Mouse (Mus musculus): ENCODE measurements around the gene Kcnn3. TPM values are rescaled to one million over a fixed set of nuclear protein-coding genes. Genes with fewer than 3 reads are reported as not detected.
A peak's percentile ranks its signal among the peaks of the same experiment; 100 is the strongest.

Gene Kcnn3
- polyA plus RNA-seq, 1 experiment from 2014 or later: 9.9 TPM

DNA sequence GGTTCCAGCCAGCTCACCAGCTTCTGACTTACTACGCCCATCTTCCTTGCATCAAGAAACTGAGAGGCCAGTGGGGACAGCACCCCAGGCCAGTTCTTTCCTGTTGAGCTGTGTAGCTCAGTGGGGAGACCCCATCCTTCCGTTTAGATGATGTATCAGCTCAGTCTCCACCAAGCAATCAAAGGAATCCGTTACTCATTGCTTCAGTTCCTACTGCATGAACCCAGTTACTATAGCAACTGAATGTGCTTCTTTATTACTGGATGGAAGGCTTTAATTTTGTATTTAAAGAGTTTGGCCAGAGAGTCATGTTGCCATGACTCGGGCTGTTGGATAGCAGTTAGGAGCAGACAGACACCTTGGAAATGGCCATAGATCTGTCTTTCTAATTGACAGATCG, 85.3 kb downstream of the Kcnn3 start:
- Histone ChIP-seq H3K4me1 (ENCODE audit: control insufficient read depth, insufficient read depth, low read length) (peaks cover 13% of the 10 kb centered on the region), H3K36me3 (ENCODE audit: control insufficient read depth, insufficient read depth, low read length) (no peaks in the 10 kb centered on the region), H3K9ac (replicated peaks; ENCODE audit: low read depth, low read length) (no peak overlapping the region), H3K27ac (ENCODE audit: low read depth, low read length) (no peak overlapping the region), H3K4me3 (ENCODE audit: low read depth, low read length) (no peak overlapping the region), H3K27me3 (ENCODE audit: control insufficient read depth, insufficient read depth, low read length) (no peaks in the 10 kb centered on the region), H3K9me3 (ENCODE audit: control insufficient read depth, low read length) (no peaks in the 10 kb centered on the region), H3K4me2 (ENCODE audit: low read depth, low read length) (no peak overlapping the region)
- 47% methylated on average over 5 of the region's 5 CpGs for WGBS
- peak; percentile 57; the same call in 1 of the 2 replicates for ATAC-seq (ENCODE audit: low read depth)

DNA sequence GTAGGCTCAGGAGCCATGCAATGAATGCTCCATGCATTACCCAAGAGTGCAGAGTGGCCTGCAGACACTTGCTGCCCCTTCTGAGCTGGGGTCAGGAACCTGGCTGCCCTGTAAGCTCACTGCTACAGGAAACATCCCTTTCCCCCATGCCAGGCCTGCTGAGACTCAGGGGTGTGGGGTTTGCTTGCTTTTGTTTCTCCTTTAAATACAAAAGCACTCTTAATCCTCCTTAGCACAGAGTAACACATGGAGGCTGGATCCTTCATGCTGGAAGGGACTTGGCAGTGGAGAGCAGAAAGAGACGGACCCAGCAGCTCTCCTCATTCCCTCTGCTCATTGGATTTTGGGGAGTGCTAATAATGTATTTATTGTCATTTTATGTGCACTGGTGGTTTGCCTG, 87.4 kb downstream of the Kcnn3 start:
- no peaks in the 10 kb centered on the region for H3K36me3 ChIP-seq (ENCODE audit: control insufficient read depth, insufficient read depth, low read length)
- H3K27ac ChIP-seq (ENCODE audit: low read depth, low read length): no peak overlapping the region
- 57% methylated on average over 1 of the region's 1 CpGs for WGBS
- H3K4me2 ChIP-seq (ENCODE audit: low read depth, low read length): no peak overlapping the region
- H3K4me1 ChIP-seq (ENCODE audit: control insufficient read depth, insufficient read depth, low read length): peaks cover 13% of the 10 kb centered on the region
- H3K9ac ChIP-seq (replicated peaks; ENCODE audit: low read depth, low read length): no peak overlapping the region
- H3K9me3 ChIP-seq (ENCODE audit: control insufficient read depth, low read length): no peaks in the 10 kb centered on the region
- no peaks in the 10 kb centered on the region for H3K27me3 ChIP-seq (ENCODE audit: control insufficient read depth, insufficient read depth, low read length)
- no peak for ATAC-seq (ENCODE audit: low read depth)
- no peak overlapping the region for H3K4me3 ChIP-seq (ENCODE audit: low read depth, low read length)

GRCm38 (mm10) chr3:89612048-89612447, 92.1 kb downstream of the Kcnn3 start:
- no peak for ATAC-seq (ENCODE audit: low read depth)
- Histone ChIP-seq H3K27ac (ENCODE audit: low read depth, low read length) (no peak overlapping the region), H3K27me3 (ENCODE audit: control insufficient read depth, insufficient read depth, low read length) (no peaks in the 10 kb centered on the region), H3K9ac (replicated peaks; ENCODE audit: low read depth, low read length) (no peak overlapping the region), H3K4me3 (ENCODE audit: low read depth, low read length) (no peak overlapping the region), H3K36me3 (ENCODE audit: control insufficient read depth, insufficient read depth, low read length) (no peaks in the 10 kb centered on the region), H3K4me1 (ENCODE audit: control insufficient read depth, insufficient read depth, low read length) (peaks cover 10% of the 10 kb centered on the region), H3K9me3 (ENCODE audit: control insufficient read depth, low read length) (no peaks in the 10 kb centered on the region), H3K4me2 (ENCODE audit: low read depth, low read length) (no peak overlapping the region)
- WGBS: 81% methylated on average over 5 of the region's 5 CpGs

DNA sequence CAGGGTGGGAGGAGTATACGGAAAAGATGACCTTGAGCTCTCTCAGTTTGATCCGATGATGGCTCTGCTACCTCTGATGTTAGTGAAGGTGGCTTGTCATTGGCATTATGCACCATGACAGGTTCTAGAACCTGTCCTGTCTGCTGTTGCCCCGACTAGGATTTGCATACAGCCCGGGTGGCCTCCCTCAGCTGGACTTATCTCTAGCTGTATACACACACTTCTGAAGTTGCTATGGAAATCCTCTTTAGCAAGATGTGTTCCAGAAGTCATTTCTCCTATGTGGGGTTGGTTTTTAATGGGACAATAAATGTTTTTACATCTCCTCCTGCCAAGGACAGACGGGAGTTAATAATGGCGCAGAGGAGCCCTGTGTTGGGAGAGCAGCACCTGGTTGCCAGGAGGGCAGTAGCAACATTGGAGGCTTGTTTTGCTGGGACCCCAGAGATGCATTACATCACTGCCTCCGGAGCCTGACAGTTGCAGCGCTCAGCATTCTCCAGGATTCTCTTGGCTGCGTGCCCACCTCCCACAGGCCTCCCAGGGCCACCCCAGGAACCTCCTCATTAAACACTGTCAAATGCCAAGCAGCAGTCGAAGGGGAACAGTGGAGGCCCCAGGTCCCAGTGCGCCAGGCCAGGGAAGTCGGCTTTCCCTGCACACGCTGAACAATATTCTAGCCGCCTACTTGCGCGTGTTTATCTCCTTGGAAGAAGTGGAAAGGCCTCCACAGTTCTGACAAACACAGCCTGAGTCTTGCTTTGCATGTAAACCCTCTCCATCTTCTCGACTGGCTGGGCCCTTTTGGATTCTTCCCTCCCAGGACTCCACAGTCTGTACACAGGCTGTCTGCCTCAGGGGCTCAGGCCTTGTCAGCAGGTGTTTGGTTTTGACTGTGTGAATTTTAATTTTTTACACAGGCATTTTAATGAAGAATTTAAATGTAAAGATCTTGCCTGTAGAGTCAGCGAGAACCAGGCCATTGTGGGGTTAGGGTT, 93.9 kb downstream of the Kcnn3 start:
- Histone ChIP-seq H3K4me2 (ENCODE audit: low read depth, low read length) (no peak overlapping the region), H3K36me3 (ENCODE audit: control insufficient read depth, insufficient read depth, low read length) (no peaks in the 10 kb centered on the region)

GRCm38 (mm10) chr3:89616861-89617260, 96.9 kb downstream of the Kcnn3 start:
- no peaks in the 10 kb centered on the region for H3K27me3 ChIP-seq (ENCODE audit: control insufficient read depth, insufficient read depth, low read length)
- no peak overlapping the region for H3K4me3 ChIP-seq (ENCODE audit: low read depth, low read length)
- WGBS: 68% methylated on average over 6 of the region's 6 CpGs
- H3K4me1 ChIP-seq (ENCODE audit: control insufficient read depth, insufficient read depth, low read length): peaks cover 10% of the 10 kb centered on the region
- H3K36me3 ChIP-seq (ENCODE audit: control insufficient read depth, insufficient read depth, low read length): no peaks in the 10 kb centered on the region
- no peaks in the 10 kb centered on the region for H3K9me3 ChIP-seq (ENCODE audit: control insufficient read depth, low read length)
- H3K4me2 ChIP-seq (ENCODE audit: low read depth, low read length): no peak overlapping the region
- no peak overlapping the region for H3K9ac ChIP-seq (replicated peaks; ENCODE audit: low read depth, low read length)
- no peak for ATAC-seq (ENCODE audit: low read depth)
- H3K27ac ChIP-seq (ENCODE audit: low read depth, low read length): no peak overlapping the region

More for the DNA sequence above, 93.9 kb downstream of the Kcnn3 start:
- H3K4me1 ChIP-seq (ENCODE audit: control insufficient read depth, insufficient read depth, low read length): peaks cover 10% of the 10 kb centered on the region
- peak overlapping the region; percentile 71 for H3K27ac ChIP-seq (ENCODE audit: low read depth, low read length)
- peak; percentile 94 for ATAC-seq (ENCODE audit: low read depth)
- H3K9ac ChIP-seq (replicated peaks; ENCODE audit: low read depth, low read length): no peak overlapping the region
- no peaks in the 10 kb centered on the region for H3K27me3 ChIP-seq (ENCODE audit: control insufficient read depth, insufficient read depth, low read length)
- H3K4me3 ChIP-seq (ENCODE audit: low read depth, low read length): no peak overlapping the region
- whole genome bisulfite sequencing: 25% methylated on average over 18 of the region's 18 CpGs
- H3K9me3 ChIP-seq (ENCODE audit: control insufficient read depth, low read length): no peaks in the 10 kb centered on the region

GRCm38 (mm10) chr3:89617360-89617759, 97.4 kb downstream of the Kcnn3 start:
- H3K9me3 ChIP-seq (ENCODE audit: control insufficient read depth, low read length): no peaks in the 10 kb centered on the region
- H3K27me3 ChIP-seq (ENCODE audit: control insufficient read depth, insufficient read depth, low read length): no peaks in the 10 kb centered on the region
- no peak overlapping the region for H3K27ac ChIP-seq (ENCODE audit: low read depth, low read length)
- WGBS: 94% methylated on average over 2 of the region's 2 CpGs
- H3K4me2 ChIP-seq (ENCODE audit: low read depth, low read length): no peak overlapping the region
- H3K36me3 ChIP-seq (ENCODE audit: control insufficient read depth, insufficient read depth, low read length): no peaks in the 10 kb centered on the region
- ATAC-seq (ENCODE audit: low read depth): no peak
- H3K9ac ChIP-seq (replicated peaks; ENCODE audit: low read depth, low read length): no peak overlapping the region
- no peak overlapping the region for H3K4me3 ChIP-seq (ENCODE audit: low read depth, low read length)
- H3K4me1 ChIP-seq (ENCODE audit: control insufficient read depth, insufficient read depth, low read length): peaks cover 10% of the 10 kb centered on the region

- Histone ChIP-seq H3K4me2 (ENCODE audit: low read depth, low read length) (no peak overlapping the region), H3K36me3 (ENCODE audit: control insufficient read depth, insufficient read depth, low read length) (no peaks in the 10 kb centered on the region), H3K9me3 (ENCODE audit: control insufficient read depth, low read length) (no peaks in the 10 kb centered on the region), H3K9ac (replicated peaks; ENCODE audit: low read depth, low read length) (no peak overlapping the region), H3K4me1 (ENCODE audit: control insufficient read depth, insufficient read depth, low read length) (0 out of 2 replicates have a peak, but pooled peaks cover 4% of the 10 kb centered on the region), H3K4me3 (ENCODE audit: low read depth, low read length) (no peak overlapping the region), H3K27ac (ENCODE audit: low read depth, low read length) (no peak overlapping the region), H3K27me3 (ENCODE audit: control insufficient read depth, insufficient read depth, low read length) (no peaks in the 10 kb centered on the region)
- ATAC-seq (ENCODE audit: low read depth): peak; percentile 53; the same call in 1 of the 2 replicates
- 4% methylated on average over 6 of the region's 6 CpGs for WGBS
These were observed 102.9 kb downstream of the Kcnn3 start for GRCm38 (mm10) chr3:89622825-89623224.

DNA sequence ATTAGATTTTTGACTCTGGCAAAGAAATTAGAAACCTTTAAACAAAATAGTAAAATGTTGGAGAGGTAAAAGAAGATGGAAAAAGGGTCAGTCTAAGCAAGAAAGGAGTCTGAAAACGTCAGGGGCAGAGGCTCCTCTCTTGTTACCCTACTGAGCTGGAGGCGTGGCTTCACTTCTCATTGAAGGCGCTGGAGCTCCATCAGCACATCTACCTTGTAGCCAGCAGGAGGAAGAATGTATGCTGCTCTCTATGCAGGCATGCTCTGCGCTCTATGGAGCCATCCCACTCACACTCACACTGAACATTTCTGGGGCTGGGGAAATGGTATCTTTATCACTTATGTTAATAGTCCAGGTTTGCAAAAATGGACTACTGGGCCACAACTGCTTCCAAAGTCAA, 103.6 kb downstream of the Kcnn3 start:
- H3K4me2 ChIP-seq (ENCODE audit: low read depth, low read length): no peak overlapping the region

GRCm38 (mm10) chr3:89624001-89624400, 104.0 kb downstream of the Kcnn3 start:
- Histone ChIP-seq H3K9ac (replicated peaks; ENCODE audit: low read depth, low read length) (no peak overlapping the region), H3K4me1 (ENCODE audit: control insufficient read depth, insufficient read depth, low read length) (0 out of 2 replicates have a peak, but pooled peaks cover 4% of the 10 kb centered on the region), H3K27me3 (ENCODE audit: control insufficient read depth, insufficient read depth, low read length) (no peaks in the 10 kb centered on the region), H3K4me3 (ENCODE audit: low read depth, low read length) (no peak overlapping the region), H3K4me2 (ENCODE audit: low read depth, low read length) (no peak overlapping the region), H3K27ac (ENCODE audit: low read depth, low read length) (0 out of 2 replicates have a peak overlapping the region, but pooled peaks have one; percentile 16), H3K36me3 (ENCODE audit: control insufficient read depth, insufficient read depth, low read length) (no peaks in the 10 kb centered on the region), H3K9me3 (ENCODE audit: control insufficient read depth, low read length) (no peaks in the 10 kb centered on the region)
- 62% methylated on average over 6 of the region's 6 CpGs for WGBS
- ATAC-seq (ENCODE audit: low read depth): no peak

More for the DNA sequence above, 103.6 kb downstream of the Kcnn3 start:
- 34% methylated on average over 4 of the region's 4 CpGs for WGBS
- Histone ChIP-seq H3K27ac (ENCODE audit: low read depth, low read length) (no peak overlapping the region), H3K9ac (replicated peaks; ENCODE audit: low read depth, low read length) (no peak overlapping the region), H3K9me3 (ENCODE audit: control insufficient read depth, low read length) (no peaks in the 10 kb centered on the region), H3K4me3 (ENCODE audit: low read depth, low read length) (no peak overlapping the region), H3K27me3 (ENCODE audit: control insufficient read depth, insufficient read depth, low read length) (no peaks in the 10 kb centered on the region), H3K4me1 (ENCODE audit: control insufficient read depth, insufficient read depth, low read length) (0 out of 2 replicates have a peak, but pooled peaks cover 4% of the 10 kb centered on the region), H3K36me3 (ENCODE audit: control insufficient read depth, insufficient read depth, low read length) (no peaks in the 10 kb centered on the region)
- no peak for ATAC-seq (ENCODE audit: low read depth)

Measured in neural tube, embryonic 14.5 days (tissue).